Mouse (Mus musculus): ENCODE data around the gene Gm20388. TPM values are rescaled to one million over a fixed set of nuclear protein-coding genes. Genes with fewer than 3 reads are reported as not detected.
A peak's percentile ranks its signal among the peaks of the same experiment; 100 is the strongest.
"Not testable (repeated sequence)": the region's sequence is repeated elsewhere in the genome, so short reads cannot be mapped to it uniquely, and the experiment has no call there.

The Gm20388 gene
- polyA plus RNA-seq, 1 experiment from 2014 or later: 8.3 TPM

- peaks cover 12% of the 10 kb centered on the region for H3K27me3 ChIP-seq (replicated peaks; ENCODE audit: control insufficient read depth, insufficient read depth, low read length)
- no peak overlapping the region for H3K9ac ChIP-seq (ENCODE audit: low read length)
- ATAC-seq (replicated peaks; ENCODE audit: low FRiP score, low TSS enrichment, low read depth) (no peak), DNase-seq (ENCODE audit: low spot score) (no peak)
- H3K27ac ChIP-seq (ENCODE audit: low read depth): no peak overlapping the region
- no peak overlapping the region for H3K4me3 ChIP-seq (ENCODE audit: low read depth, low read length)
- WGBS: 49% methylated on average over 1 of the region's 1 CpGs
- no peaks in the 10 kb centered on the region for H3K36me3 ChIP-seq (ENCODE audit: control insufficient read depth, insufficient read depth, low read length)
- no peak overlapping the region for H3K4me2 ChIP-seq (ENCODE audit: low read length)
- 0 out of 2 replicates have a peak, but pooled peaks cover 6% of the 10 kb centered on the region for H3K4me1 ChIP-seq (replicated peaks; ENCODE audit: control insufficient read depth, insufficient read depth, low read length)
- H3K9me3 ChIP-seq (ENCODE audit: control insufficient read depth, low read length): no peaks in the 10 kb centered on the region
These were observed 3714.1 kb downstream of the Gm20388 start for GRCm38 (mm10) chr8:123624702-123625101.

GRCm38 (mm10) chr8:123625717-123626116 is 3715.1 kb downstream of the Gm20388 start:
- no peaks in the 10 kb centered on the region for H3K36me3 ChIP-seq (ENCODE audit: control insufficient read depth, insufficient read depth, low read length)
- ATAC-seq (replicated peaks; ENCODE audit: low FRiP score, low TSS enrichment, low read depth) (no peak), DNase-seq (ENCODE audit: low spot score) (peak; percentile 50)
- H3K9ac ChIP-seq (ENCODE audit: low read length): no peak overlapping the region
- peaks cover 12% of the 10 kb centered on the region for H3K27me3 ChIP-seq (replicated peaks; ENCODE audit: control insufficient read depth, insufficient read depth, low read length)
- H3K4me2 ChIP-seq (ENCODE audit: low read length): no peak overlapping the region
- H3K4me1 ChIP-seq (replicated peaks; ENCODE audit: control insufficient read depth, insufficient read depth, low read length): peaks cover 13% of the 10 kb centered on the region
- no peaks in the 10 kb centered on the region for H3K9me3 ChIP-seq (ENCODE audit: control insufficient read depth, low read length)
- H3K27ac ChIP-seq (ENCODE audit: low read depth): no peak overlapping the region
- 25% methylated on average over 2 of the region's 2 CpGs for WGBS
- no peak overlapping the region for H3K4me3 ChIP-seq (ENCODE audit: low read depth, low read length)

- ATAC-seq (replicated peaks; ENCODE audit: low FRiP score, low TSS enrichment, low read depth): 0 out of 2 replicates have a peak, but pooled peaks have one; percentile 7
- peaks cover 15% of the 10 kb centered on the region for H3K4me1 ChIP-seq (replicated peaks; ENCODE audit: control insufficient read depth, insufficient read depth, low read length)
- 61% methylated on average over 6 of the region's 6 CpGs for WGBS
- H3K9ac ChIP-seq (ENCODE audit: low read length): no peak overlapping the region
- H3K4me3 ChIP-seq (ENCODE audit: low read depth, low read length): no peak overlapping the region
- no peak overlapping the region for H3K4me2 ChIP-seq (ENCODE audit: low read length)
- H3K9me3 ChIP-seq (ENCODE audit: control insufficient read depth, low read length): no peaks in the 10 kb centered on the region
- H3K27me3 ChIP-seq (replicated peaks; ENCODE audit: control insufficient read depth, insufficient read depth, low read length): peaks cover 12% of the 10 kb centered on the region
- no peak for DNase-seq (ENCODE audit: low spot score)
- no peak overlapping the region for H3K27ac ChIP-seq (ENCODE audit: low read depth)
- no peaks in the 10 kb centered on the region for H3K36me3 ChIP-seq (ENCODE audit: control insufficient read depth, insufficient read depth, low read length)
These were observed 3716.9 kb downstream of the Gm20388 start for GRCm38 (mm10) chr8:123627410-123628147.

- Histone ChIP-seq H3K36me3 (ENCODE audit: control insufficient read depth, insufficient read depth, low read length) (no peaks in the 10 kb centered on the region), H3K27ac (ENCODE audit: low read depth) (no peak overlapping the region), H3K9ac (ENCODE audit: low read length) (no peak overlapping the region; the same call in 1 of the 2 replicates), H3K9me3 (ENCODE audit: control insufficient read depth, low read length) (no peaks in the 10 kb centered on the region), H3K4me3 (ENCODE audit: low read depth, low read length) (peak overlapping the region; percentile 27), H3K27me3 (replicated peaks; ENCODE audit: control insufficient read depth, insufficient read depth, low read length) (peaks cover 12% of the 10 kb centered on the region), H3K4me1 (replicated peaks; ENCODE audit: control insufficient read depth, insufficient read depth, low read length) (peaks cover 15% of the 10 kb centered on the region), H3K4me2 (ENCODE audit: low read length) (peak overlapping the region; percentile 50)
- ATAC-seq (replicated peaks; ENCODE audit: low FRiP score, low TSS enrichment, low read depth) (0 out of 2 replicates have a peak, but pooled peaks have one; percentile 13), DNase-seq (ENCODE audit: low spot score) (peak; percentile 79)
- WGBS: under 1% methylated on average over 8 of the region's 8 CpGs
These were observed 3717.8 kb downstream of the Gm20388 start for GRCm38 (mm10) chr8:123628253-123628967.

GRCm38 (mm10) chr8:123628968-123629755 is 3718.5 kb downstream of the Gm20388 start:
- DNase-seq (ENCODE audit: low spot score) (peak; percentile 97), ATAC-seq (replicated peaks; ENCODE audit: low FRiP score, low TSS enrichment, low read depth) (0 out of 2 replicates have a peak, but pooled peaks have one; percentile 36)
- H3K4me1 ChIP-seq (replicated peaks; ENCODE audit: control insufficient read depth, insufficient read depth, low read length): peaks cover 17% of the 10 kb centered on the region
- H3K9ac ChIP-seq (ENCODE audit: low read length): no peak overlapping the region; the same call in 1 of the 2 replicates
- no peak overlapping the region for H3K27ac ChIP-seq (ENCODE audit: low read depth)
- WGBS: 8% methylated on average over 19 of the region's 19 CpGs
- H3K27me3 ChIP-seq (replicated peaks; ENCODE audit: control insufficient read depth, insufficient read depth, low read length): peaks cover 11% of the 10 kb centered on the region
- H3K36me3 ChIP-seq (ENCODE audit: control insufficient read depth, insufficient read depth, low read length): no peaks in the 10 kb centered on the region
- peak overlapping the region; percentile 50 for H3K4me2 ChIP-seq (ENCODE audit: low read length)
- H3K4me3 ChIP-seq (ENCODE audit: low read depth, low read length): peak overlapping the region; percentile 27
- H3K9me3 ChIP-seq (ENCODE audit: control insufficient read depth, low read length): no peaks in the 10 kb centered on the region

- H3K36me3 ChIP-seq (ENCODE audit: control insufficient read depth, insufficient read depth, low read length): no peaks in the 10 kb centered on the region
- WGBS: 28% methylated on average over 10 of the region's 10 CpGs
- H3K4me1 ChIP-seq (replicated peaks; ENCODE audit: control insufficient read depth, insufficient read depth, low read length): peaks cover 20% of the 10 kb centered on the region
- peak overlapping the region; percentile 45 for H3K4me2 ChIP-seq (ENCODE audit: low read length)
- no peak overlapping the region for H3K9ac ChIP-seq (ENCODE audit: low read length)
- no peak overlapping the region for H3K27ac ChIP-seq (ENCODE audit: low read depth)
- no peaks in the 10 kb centered on the region for H3K9me3 ChIP-seq (ENCODE audit: control insufficient read depth, low read length)
- peaks cover 2% of the 10 kb centered on the region; the same call in 1 of the 2 replicates for H3K27me3 ChIP-seq (replicated peaks; ENCODE audit: control insufficient read depth, insufficient read depth, low read length)
- no peak overlapping the region for H3K4me3 ChIP-seq (ENCODE audit: low read depth, low read length)
- DNase-seq (ENCODE audit: low spot score): no peak
- 0 out of 2 replicates have a peak, but pooled peaks have one; percentile 29 for ATAC-seq (replicated peaks; ENCODE audit: low FRiP score, low TSS enrichment, low read depth)
These were observed 3719.4 kb downstream of the Gm20388 start for GRCm38 (mm10) chr8:123630058-123630457.

GRCm38 (mm10) chr8:123630841-123631251 is 3720.2 kb downstream of the Gm20388 start:
- no peaks in the 10 kb centered on the region for H3K9me3 ChIP-seq (ENCODE audit: control insufficient read depth, low read length)
- peaks cover 20% of the 10 kb centered on the region for H3K4me1 ChIP-seq (replicated peaks; ENCODE audit: control insufficient read depth, insufficient read depth, low read length)
- no peaks in the 10 kb centered on the region for H3K27me3 ChIP-seq (replicated peaks; ENCODE audit: control insufficient read depth, insufficient read depth, low read length)
- H3K4me2 ChIP-seq (ENCODE audit: low read length): peak overlapping the region; percentile 45
- 0 out of 2 replicates have a peak overlapping the region, but pooled peaks have one; percentile 13 for H3K9ac ChIP-seq (ENCODE audit: low read length)
- no peaks in the 10 kb centered on the region for H3K36me3 ChIP-seq (ENCODE audit: control insufficient read depth, insufficient read depth, low read length)
- H3K4me3 ChIP-seq (ENCODE audit: low read depth, low read length): peak overlapping the region; percentile 20
- H3K27ac ChIP-seq (ENCODE audit: low read depth): no peak overlapping the region
- DNase-seq (ENCODE audit: low spot score) (peak; percentile 76), ATAC-seq (replicated peaks; ENCODE audit: low FRiP score, low TSS enrichment, low read depth) (0 out of 2 replicates have a peak, but pooled peaks have one; percentile 22)
- WGBS: 24% methylated on average over 12 of the region's 12 CpGs

- peaks cover 20% of the 10 kb centered on the region for H3K4me1 ChIP-seq (replicated peaks; ENCODE audit: control insufficient read depth, insufficient read depth, low read length)
- H3K27ac ChIP-seq (ENCODE audit: low read depth); H3K36me3 ChIP-seq (ENCODE audit: control insufficient read depth, insufficient read depth, low read length); H3K9ac ChIP-seq (ENCODE audit: low read length); H3K4me2 ChIP-seq (ENCODE audit: low read length); H3K4me3 ChIP-seq (ENCODE audit: low read depth, low read length); H3K9me3 ChIP-seq (ENCODE audit: control insufficient read depth, low read length); ATAC-seq (replicated peaks; ENCODE audit: low FRiP score, low TSS enrichment, low read depth); H3K27me3 ChIP-seq (replicated peaks; ENCODE audit: control insufficient read depth, insufficient read depth, low read length); DNase-seq (ENCODE audit: low spot score): not testable (repeated sequence)
- WGBS: 74% methylated on average over 3 of the region's 3 CpGs
These were observed 3721.1 kb downstream of the Gm20388 start for GRCm38 (mm10) chr8:123631746-123632145.
